Mouse (Mus musculus) neural tube, embryonic 14.5 days (tissue): Measurements from ENCODE around the gene Cacna1s. TPM values are rescaled to one million over a fixed set of nuclear protein-coding genes. Genes with fewer than 3 reads are reported as not detected.

Source experiments
- ATAC-seq: fragments of 200-750 bp; cut with Nextera tagmentation; 2 replicates; pipeline ENCODE4 v1.8.0; 2017; ENCODE audit warnings: low read depth, mild to moderate bottlenecking, moderate TSS enrichment, moderate library complexity
- H3K27ac ChIP-seq: fragments of 300-500 bp; sonication (generic); 2 replicates; pipeline ENCODE4 v1.5.1; 2014; ENCODE audit warnings: low read depth, mild to moderate bottlenecking, control low read depth, low read length, moderate library complexity, mixed read lengths
- H3K27me3 ChIP-seq: fragments of 300-500 bp; sonication (generic); 2 replicates; pipeline ENCODE4 v1.6.1; 2014; ENCODE audit warnings: low read length; ENCODE audit not compliant: control insufficient read depth, insufficient read depth
- H3K36me3 ChIP-seq: fragments of 300-500 bp; sonication (generic); 2 replicates; pipeline ENCODE4 v1.6.1; 2014; ENCODE audit warnings: low read length, mixed read lengths; ENCODE audit not compliant: control insufficient read depth, insufficient read depth
- H3K4me1 ChIP-seq: fragments of 300-500 bp; sonication (generic); 2 replicates; pipeline ENCODE4 v1.6.1; 2014; ENCODE audit warnings: low read length; ENCODE audit not compliant: control insufficient read depth, insufficient read depth
- H3K4me2 ChIP-seq: fragments of 300-500 bp; sonication (generic); 2 replicates; pipeline ENCODE4 v1.6.1; 2014; ENCODE audit warnings: mild to moderate bottlenecking, low read depth, low read length, control low read depth
- H3K4me3 ChIP-seq: fragments of 300-500 bp; sonication (generic); 2 replicates; pipeline ENCODE4 v1.5.1; 2014; ENCODE audit warnings: low read depth, low read length, control low read depth, mixed read lengths
- H3K9ac ChIP-seq: fragments of 300-500 bp; sonication (generic); replicated peaks from 2 replicates; pipeline ENCODE4 v1.6.1; 2014; ENCODE audit warnings: low read depth, mild to moderate bottlenecking, control low read depth, low read length, mixed read lengths
- H3K9me3 ChIP-seq: fragments of 300-500 bp; sonication (generic); 2 replicates; pipeline ENCODE4 v1.6.1; 2016; ENCODE audit warnings: low read length; ENCODE audit not compliant: control insufficient read depth
- WGBS: fragments of 180-500 bp; shearing (Covaris S2); extraction: QIAGEN DNeasy Blood & Tissue Kit; methylation state at CpG from one replicate; pipeline ENCODE4 v1.1.7; 2014; 5-methylcytosine and 5-hydroxymethylcytosine counted together
- polyA plus RNA-seq: library from polyadenylated mRNA; unstranded; fragments of >200 nt; fragmentation: Nextera tagmentation; extraction: Ambion mirVana; gene quantifications from 2 replicates; pipeline ENCODE4 v1.2.1, GENCODE M21; 2014

The Cacna1s gene
- polyA plus RNA-seq, 1 experiment from 2014 or later: 0.20 TPM

- Histone ChIP-seq H3K27me3 (no peaks in the 10 kb centered on the region), H3K27ac (peak overlapping the region; percentile 76), H3K4me3 (peak overlapping the region; percentile 76), H3K9me3 (no peaks in the 10 kb centered on the region), H3K4me2 (peak overlapping the region; percentile 73), H3K9ac (peak overlapping the region; percentile 87), H3K4me1 (peaks cover 13% of the 10 kb centered on the region; the same call in 1 of the 2 replicates), H3K36me3 (peaks cover 10% of the 10 kb centered on the region; the same call in 1 of the 2 replicates)
- ATAC-seq: peak; percentile 100
- under 1% methylated on average over 22 of the region's 22 CpGs for WGBS
Measured at GRCm38 (mm10) chr1:136017907-136018313, 34.6 kb upstream of the Cacna1s start.

- H3K9me3 ChIP-seq: no peaks in the 10 kb centered on the region
- peak overlapping the region; percentile 87 for H3K9ac ChIP-seq
- H3K4me3 ChIP-seq: peak overlapping the region; percentile 76
- H3K4me2 ChIP-seq: peak overlapping the region; percentile 73
- H3K4me1 ChIP-seq: peaks cover 13% of the 10 kb centered on the region; the same call in 1 of the 2 replicates
- H3K27ac ChIP-seq: peak overlapping the region; percentile 76
- no peaks in the 10 kb centered on the region for H3K27me3 ChIP-seq
- peak; percentile 40 for ATAC-seq
- 9% methylated on average over 24 of the region's 24 CpGs for WGBS
- peaks cover 10% of the 10 kb centered on the region; the same call in 1 of the 2 replicates for H3K36me3 ChIP-seq
Measured at GRCm38 (mm10) chr1:136018390-136019189, 34.0 kb upstream of the Cacna1s start.

GRCm38 (mm10) chr1:136030201-136030600 is 22.3 kb upstream of the Cacna1s start:
- Histone ChIP-seq H3K9me3 (no peaks in the 10 kb centered on the region), H3K9ac (no peak overlapping the region), H3K4me1 (no peaks in the 10 kb centered on the region), H3K27ac (no peak overlapping the region), H3K36me3 (peaks cover 56% of the 10 kb centered on the region), H3K27me3 (no peaks in the 10 kb centered on the region), H3K4me3 (no peak overlapping the region), H3K4me2 (no peak overlapping the region)
- no peak for ATAC-seq
- 65% methylated on average over 7 of the region's 7 CpGs for WGBS

- no peak overlapping the region for H3K4me2 ChIP-seq
- no peaks in the 10 kb centered on the region for H3K27me3 ChIP-seq
- no peaks in the 10 kb centered on the region for H3K4me1 ChIP-seq
- no peak for ATAC-seq
- no peak overlapping the region for H3K4me3 ChIP-seq
- WGBS: 81% methylated on average over 8 of the region's 8 CpGs
- H3K36me3 ChIP-seq: peaks cover 45% of the 10 kb centered on the region
- no peaks in the 10 kb centered on the region for H3K9me3 ChIP-seq
- H3K27ac ChIP-seq: no peak overlapping the region
- H3K9ac ChIP-seq: no peak overlapping the region
Measured at GRCm38 (mm10) chr1:136031697-136032096, 20.9 kb upstream of the Cacna1s start.

- no peaks in the 10 kb centered on the region for H3K27me3 ChIP-seq
- H3K36me3 ChIP-seq: peaks cover 35% of the 10 kb centered on the region
- no peak overlapping the region for H3K4me2 ChIP-seq
- no peak overlapping the region for H3K4me3 ChIP-seq
- 83% methylated on average over 7 of the region's 7 CpGs for WGBS
- H3K27ac ChIP-seq: no peak overlapping the region
- ATAC-seq: no peak
- H3K9ac ChIP-seq: no peak overlapping the region
- H3K9me3 ChIP-seq: no peaks in the 10 kb centered on the region
- no peaks in the 10 kb centered on the region for H3K4me1 ChIP-seq
Measured at GRCm38 (mm10) chr1:136032961-136033360, 19.6 kb upstream of the Cacna1s start.

GRCm38 (mm10) chr1:136038746-136039538 is 13.6 kb upstream of the Cacna1s start:
- Histone ChIP-seq H3K4me2 (no peak overlapping the region), H3K4me3 (no peak overlapping the region), H3K9ac (no peak overlapping the region), H3K9me3 (no peaks in the 10 kb centered on the region), H3K27me3 (no peaks in the 10 kb centered on the region), H3K4me1 (0 out of 2 replicates have a peak, but pooled peaks cover 7% of the 10 kb centered on the region), H3K36me3 (peaks cover 16% of the 10 kb centered on the region), H3K27ac (no peak overlapping the region)
- ATAC-seq: no peak
- 79% methylated on average over 5 of the region's 5 CpGs for whole genome bisulfite sequencing

- Histone ChIP-seq H3K4me3 (no peak overlapping the region), H3K27me3 (no peaks in the 10 kb centered on the region), H3K27ac (no peak overlapping the region), H3K4me1 (0 out of 2 replicates have a peak, but pooled peaks cover 7% of the 10 kb centered on the region), H3K36me3 (peaks cover 1% of the 10 kb centered on the region; the same call in 1 of the 2 replicates), H3K9ac (no peak overlapping the region), H3K9me3 (no peaks in the 10 kb centered on the region), H3K4me2 (no peak overlapping the region)
- WGBS: 25% methylated on average over 11 of the region's 11 CpGs
- ATAC-seq: no peak
Measured at GRCm38 (mm10) chr1:136040452-136040851, 12.1 kb upstream of the Cacna1s start.

GRCm38 (mm10) chr1:136040874-136041273 is 11.7 kb upstream of the Cacna1s start:
- peak; percentile 31; the same call in 1 of the 2 replicates for ATAC-seq
- 36% methylated on average over 4 of the region's 4 CpGs for WGBS
- no peak overlapping the region for H3K9ac ChIP-seq

More at GRCm38 (mm10) chr1:136040874-136041273, 11.7 kb upstream of the Cacna1s start:
- Histone ChIP-seq H3K4me3 (no peak overlapping the region), H3K36me3 (no peaks in the 10 kb centered on the region), H3K4me2 (no peak overlapping the region), H3K27ac (no peak overlapping the region), H3K27me3 (no peaks in the 10 kb centered on the region), H3K9me3 (no peaks in the 10 kb centered on the region), H3K4me1 (0 out of 2 replicates have a peak, but pooled peaks cover 7% of the 10 kb centered on the region)
